Mouse (Mus musculus) layer of hippocampus, adult 11-12 months (tissue): ENCODE results near the gene Fam76b.

Experiments
- DNase-seq: peaks from one replicate; pipeline ENCODE4 v3.0.0; 2022; ENCODE audit warnings: low spot score

Gene Fam76b

GRCm38 (mm10) chr9:13871631-13872030 is 44.1 kb downstream of the Fam76b start:
- no peak for DNase-seq

DNA sequence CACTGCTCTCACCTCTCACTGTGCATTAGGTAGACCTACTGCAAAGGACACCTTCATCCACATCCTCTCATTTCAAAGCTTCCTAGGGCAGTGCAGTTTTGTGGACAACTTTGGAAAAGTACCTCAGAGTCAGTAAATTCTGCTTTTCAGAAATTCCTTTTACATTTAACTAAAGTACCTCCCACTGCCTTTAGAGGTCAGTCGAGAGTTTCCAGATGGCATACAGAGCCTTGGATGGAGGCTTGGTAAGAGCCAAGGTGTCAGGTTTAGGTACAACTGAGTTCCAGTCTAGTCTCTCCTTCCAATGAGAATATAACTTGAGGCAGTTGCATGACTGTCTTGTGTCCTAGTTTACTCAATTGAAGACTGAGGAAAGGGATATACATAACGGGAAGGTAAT is 46.8 kb downstream of the Fam76b start:
- no peak for DNase-seq

DNA sequence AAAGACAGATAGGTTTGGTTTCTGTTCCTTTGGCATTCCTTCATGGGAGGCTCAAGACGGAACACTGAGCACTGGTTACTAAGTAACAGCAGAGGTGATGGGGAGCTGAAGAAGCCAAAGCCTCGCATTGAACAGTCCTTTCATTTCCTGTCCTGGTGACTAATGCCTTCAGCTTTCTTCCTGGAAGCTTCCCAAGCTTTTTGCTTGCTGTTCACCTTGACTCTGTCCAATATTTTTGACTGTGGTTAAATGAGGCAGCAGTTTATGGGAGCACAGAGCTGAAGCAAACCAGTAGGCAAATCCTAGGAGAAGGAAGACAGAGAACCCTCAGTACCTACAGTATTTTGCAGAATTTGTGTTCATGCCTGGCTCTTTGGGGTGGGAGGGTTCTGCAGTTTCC is 47.8 kb downstream of the Fam76b start:
- DNase-seq = no peak

- no peak for DNase-seq
Measured at GRCm38 (mm10) chr9:13880761-13881160, 53.2 kb downstream of the Fam76b start.

GRCm38 (mm10) chr9:13882478-13882877 is 55.0 kb downstream of the Fam76b start:
- no peak for DNase-seq

DNA sequence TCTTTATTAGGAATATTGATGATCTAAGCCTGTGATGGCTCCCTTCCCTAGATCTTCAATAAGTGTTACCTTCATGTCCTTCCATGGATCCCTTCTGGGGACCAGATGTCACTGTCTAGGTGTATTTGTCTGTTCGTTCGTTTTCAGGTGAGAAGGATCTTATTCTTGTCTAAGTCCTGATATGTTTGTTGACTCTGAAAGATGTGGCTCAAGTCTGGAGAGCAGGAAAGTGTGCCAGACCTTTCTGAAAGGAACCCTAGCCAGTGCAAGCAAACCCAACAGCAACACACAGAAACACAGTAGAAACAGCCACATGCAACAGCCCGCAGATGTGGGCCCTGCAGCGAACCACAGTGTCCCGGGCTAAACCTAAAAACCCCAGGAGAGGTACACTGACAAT is 61.5 kb downstream of the Fam76b start:
- DNase-seq = no peak

DNA sequence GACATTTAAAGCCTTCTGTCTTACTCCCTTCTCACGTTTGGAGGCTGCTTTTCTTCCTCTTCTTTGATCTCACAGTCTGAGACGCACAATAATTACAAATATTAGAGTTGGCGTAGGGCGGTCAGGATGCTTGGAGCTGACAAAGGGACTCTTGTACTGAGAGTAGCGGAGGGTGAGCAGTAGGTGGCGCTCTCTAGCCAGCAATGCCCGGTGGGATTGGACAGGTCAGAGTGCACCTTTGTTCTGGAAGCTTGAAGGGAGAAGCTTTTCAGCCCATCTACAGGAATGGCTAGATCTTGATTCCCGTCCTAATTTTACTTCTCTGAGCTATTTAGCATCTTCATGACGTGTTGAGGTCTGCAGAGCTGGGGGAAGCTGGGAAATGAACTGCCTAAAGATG is 62.1 kb downstream of the Fam76b start:
- peak; percentile 78 for DNase-seq

GRCm38 (mm10) chr9:13890171-13890570 is 62.7 kb downstream of the Fam76b start:
- no peak for DNase-seq

DNA sequence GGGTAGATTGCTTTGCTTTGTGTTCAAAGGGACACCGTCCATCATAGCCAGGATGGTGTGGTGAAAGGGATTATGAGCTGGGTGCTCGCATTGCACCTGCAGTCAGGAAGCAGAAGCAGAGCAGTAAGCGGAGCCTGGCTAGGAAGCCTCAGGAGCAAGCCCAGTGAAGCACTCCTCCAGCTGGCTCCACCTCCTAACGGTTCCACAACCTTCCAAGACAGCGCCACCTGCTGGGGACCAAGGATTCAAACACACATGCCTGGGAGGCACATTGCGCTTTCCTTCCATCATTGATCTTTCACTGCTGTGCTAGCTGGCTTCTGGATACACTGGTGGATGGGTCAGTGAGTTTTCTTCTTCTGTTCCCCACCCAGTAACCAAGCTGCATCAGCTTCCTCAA is 64.4 kb downstream of the Fam76b start:
- no peak for DNase-seq

GRCm38 (mm10) chr9:13893044-13893443 is 65.5 kb downstream of the Fam76b start:
- DNase-seq = no peak

DNA sequence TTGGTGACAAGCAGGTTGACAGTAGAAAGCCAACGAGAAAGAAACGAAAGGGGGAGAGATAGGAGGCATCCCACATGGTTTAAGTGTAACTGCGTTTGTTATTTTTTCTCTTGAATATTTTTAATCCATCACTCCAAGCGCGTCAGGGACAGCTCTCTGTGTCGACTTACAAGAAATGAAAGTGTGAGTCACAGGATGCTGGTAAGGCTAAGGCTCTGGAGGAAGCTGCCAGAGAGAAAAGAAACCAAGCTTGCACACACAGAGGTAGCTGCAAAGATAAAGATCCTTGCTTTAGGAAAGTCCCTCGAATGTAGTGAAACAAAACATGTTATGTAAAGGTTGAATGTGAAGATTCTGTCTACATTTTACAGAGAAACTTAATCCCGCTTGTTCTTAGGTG is 67.0 kb downstream of the Fam76b start:
- no peak for DNase-seq

DNA sequence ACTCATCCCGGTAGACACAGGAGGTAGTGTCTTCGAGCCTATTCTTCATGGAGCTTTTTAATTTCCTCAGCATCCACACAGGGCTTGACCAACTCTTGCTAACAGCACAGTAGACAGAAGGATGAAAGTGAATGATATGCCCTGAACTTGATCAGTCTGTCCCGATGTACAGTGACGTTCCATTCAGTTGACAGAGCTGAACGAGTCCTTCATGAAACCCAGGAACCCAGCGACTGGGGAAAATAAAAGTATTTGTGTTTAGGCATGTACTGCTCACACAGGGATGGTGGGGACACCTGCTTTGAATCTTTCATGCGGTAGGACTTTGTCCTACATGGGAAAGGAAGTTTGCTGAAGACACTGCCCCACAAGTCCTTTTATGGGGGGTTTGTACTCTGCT is 67.4 kb downstream of the Fam76b start:
- no peak for DNase-seq

GRCm38 (mm10) chr9:13896055-13896454 is 68.5 kb downstream of the Fam76b start:
- peak; percentile 70 for DNase-seq

DNA sequence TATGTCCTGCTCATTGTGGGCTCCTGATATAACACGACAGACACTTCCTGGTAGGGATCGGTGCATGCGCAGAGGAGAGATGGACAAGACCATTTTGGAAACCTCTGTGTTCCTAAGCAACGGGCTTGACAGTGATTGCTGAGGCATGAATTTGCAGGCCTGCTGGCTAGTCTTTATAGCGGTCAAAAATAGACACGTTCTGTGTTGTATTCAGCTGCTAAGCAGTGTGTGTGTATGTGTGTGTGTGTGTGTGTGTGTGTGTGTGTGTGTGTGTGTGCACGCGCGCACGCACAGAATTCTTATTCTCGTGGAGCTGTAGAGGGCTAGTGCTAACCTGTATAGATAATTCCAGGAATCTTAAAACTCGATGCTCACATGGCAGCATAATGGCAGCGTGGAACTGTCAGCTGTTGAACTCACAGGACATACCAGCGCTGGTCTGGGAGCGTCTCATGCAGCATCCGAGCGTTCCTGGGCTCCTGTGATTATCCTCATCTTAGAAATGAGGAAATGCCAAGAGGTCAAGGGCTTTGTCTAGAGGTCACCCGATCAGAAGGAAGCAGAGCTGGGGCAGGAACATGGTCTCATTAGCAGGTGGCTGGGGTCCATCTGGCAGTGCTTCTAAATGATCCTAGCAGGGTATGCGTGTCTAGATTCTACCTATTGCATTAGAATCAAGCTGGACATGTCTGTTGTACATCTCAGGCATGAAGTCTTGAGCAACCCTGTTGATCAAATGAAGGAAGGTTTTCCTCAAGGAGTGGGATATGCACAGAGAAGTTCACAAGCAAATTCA is 71.2 kb downstream of the Fam76b start:
- peak; percentile 54 for DNase-seq

DNA sequence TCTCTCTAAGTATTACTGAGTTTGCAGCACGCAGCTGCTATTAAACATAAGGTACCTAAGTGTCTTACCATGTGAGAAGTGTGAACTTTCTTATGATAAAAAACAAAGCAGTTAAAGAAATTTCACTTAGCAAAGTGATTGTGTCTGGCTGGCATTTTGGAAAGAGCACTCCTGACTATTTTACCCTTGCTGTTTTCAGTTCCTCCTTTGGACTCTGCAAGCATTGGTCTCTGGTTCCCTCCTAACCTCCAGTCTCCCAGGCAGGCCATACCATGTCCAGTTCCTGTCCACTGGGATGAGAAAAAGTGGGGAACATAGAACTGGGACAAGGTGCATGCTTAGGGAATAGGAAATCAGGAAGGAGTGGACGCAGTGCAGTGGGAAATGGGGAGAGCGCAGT is 74.5 kb downstream of the Fam76b start:
- no peak for DNase-seq

- DNase-seq = no peak
Measured at GRCm38 (mm10) chr9:13904091-13904779, 76.7 kb downstream of the Fam76b start.
